Mouse (Mus musculus) liver, embryonic 13.5 days (tissue): ENCODE results near the gene Itgb5. TPM values are rescaled to one million over a fixed set of nuclear protein-coding genes. Genes with fewer than 3 reads are reported as not detected.
A peak's percentile ranks its signal among the peaks of the same experiment; 100 is the strongest.

Experiments
- ATAC-seq: fragments of 200-750 bp; cut with Nextera tagmentation; 2 replicates; pipeline ENCODE4 v1.8.0; 2017; ENCODE audit warnings: low read depth, mild to moderate bottlenecking, moderate number of reproducible peaks, moderate library complexity
- DNase-seq: peaks from one replicate; pipeline ENCODE4 v3.0.0; 2022
- H3K27ac ChIP-seq: fragments of 300-500 bp; sonication (generic); 2 replicates; pipeline ENCODE4 v1.5.1; 2015; ENCODE audit warnings: moderate library complexity, mild to moderate bottlenecking, inconsistent platforms
- H3K27me3 ChIP-seq: fragments of 300-500 bp; sonication (generic); 2 replicates; pipeline ENCODE4 v1.6.1; 2015; ENCODE audit warnings: mild to moderate bottlenecking, inconsistent platforms
- H3K36me3 ChIP-seq: fragments of 300-500 bp; sonication (generic); 2 replicates; pipeline ENCODE4 v1.6.1; 2015; ENCODE audit warnings: mild to moderate bottlenecking, inconsistent platforms
- H3K4me1 ChIP-seq: fragments of 300-500 bp; sonication (generic); replicated peaks from 2 replicates; pipeline ENCODE4 v1.6.1; 2015; ENCODE audit warnings: inconsistent platforms
- H3K4me2 ChIP-seq: fragments of 300-500 bp; sonication (generic); 2 replicates; pipeline ENCODE4 v1.6.1; 2015; ENCODE audit warnings: inconsistent platforms, mild to moderate bottlenecking, moderate library complexity
- H3K4me3 ChIP-seq: fragments of 300-500 bp; sonication (generic); replicated peaks from 2 replicates; pipeline ENCODE4 v1.5.1; 2015; ENCODE audit warnings: mild to moderate bottlenecking, inconsistent platforms
- H3K9ac ChIP-seq: fragments of 300-500 bp; sonication (generic); 2 replicates; pipeline ENCODE4 v1.6.1; 2015; ENCODE audit warnings: mild to moderate bottlenecking, inconsistent platforms
- H3K9me3 ChIP-seq: fragments of 300-500 bp; sonication (generic); replicated peaks from 2 replicates; pipeline ENCODE4 v1.6.1; 2016; ENCODE audit warnings: inconsistent platforms
- WGBS: fragments of 180-500 bp; shearing (Covaris S2); methylation state at CpG from one replicate; pipeline ENCODE4 v1.1.7; 2015; ENCODE audit not compliant: insufficient replicate concordance; 5-methylcytosine and 5-hydroxymethylcytosine counted together
- polyA plus RNA-seq: library from polyadenylated mRNA; unstranded; fragments of >200 nt; fragmentation: Nextera tagmentation; extraction: Ambion mirVana; gene quantifications from 2 replicates; pipeline ENCODE4 v1.2.1, GENCODE M21; 2015

Gene Itgb5
- polyA plus RNA-seq, 1 experiment from 2014 or later = 10.9 TPM

- WGBS = 14% methylated on average over 5 of the region's 5 CpGs
- DNase-seq (no peak), ATAC-seq (no peak)
- H3K36me3 ChIP-seq = no peaks in the 10 kb centered on the region
- H3K27me3 ChIP-seq = peaks cover 80% of the 10 kb centered on the region
- peak overlapping the region; percentile 64 for H3K4me2 ChIP-seq
- H3K9me3 ChIP-seq = no peaks in the 10 kb centered on the region
- H3K4me1 ChIP-seq = peaks cover 57% of the 10 kb centered on the region
- peak overlapping the region; percentile 37 for H3K4me3 ChIP-seq
- peak overlapping the region; percentile 59 for H3K27ac ChIP-seq
- H3K9ac ChIP-seq = peak overlapping the region; percentile 8; the same call in 1 of the 2 replicates
Measured at GRCm38 (mm10) chr16:33833429-33833753, 3.9 kb downstream of the Itgb5 start.

GRCm38 (mm10) chr16:33833781-33834482 lies 4.5 kb downstream of the Itgb5 start:
- Histone ChIP-seq H3K9ac (peak overlapping the region; percentile 19; the same call in 1 of the 2 replicates), H3K4me2 (peak overlapping the region; percentile 64), H3K36me3 (no peaks in the 10 kb centered on the region), H3K4me3 (peak overlapping the region; percentile 37), H3K27ac (peak overlapping the region; percentile 68), H3K9me3 (no peaks in the 10 kb centered on the region), H3K4me1 (peaks cover 56% of the 10 kb centered on the region), H3K27me3 (peaks cover 74% of the 10 kb centered on the region)
- 4% methylated on average over 25 of the region's 25 CpGs for WGBS
- peak; percentile 51 for ATAC-seq
- peak; percentile 22 for DNase-seq

GRCm38 (mm10) chr16:33836676-33837075 lies 7.2 kb downstream of the Itgb5 start:
- H3K4me2 ChIP-seq = no peak overlapping the region
- ATAC-seq = no peak

GRCm38 (mm10) chr16:33837191-33837590 lies 7.7 kb downstream of the Itgb5 start:
- ATAC-seq (no peak), DNase-seq (no peak)
- H3K9me3 ChIP-seq = no peaks in the 10 kb centered on the region
- WGBS = 40% methylated on average over 3 of the region's 3 CpGs
- no peak overlapping the region for H3K4me3 ChIP-seq
- peaks cover 43% of the 10 kb centered on the region for H3K27me3 ChIP-seq
- H3K36me3 ChIP-seq = no peaks in the 10 kb centered on the region
- peaks cover 62% of the 10 kb centered on the region for H3K4me1 ChIP-seq
- H3K4me2 ChIP-seq = no peak overlapping the region
- H3K9ac ChIP-seq = no peak overlapping the region
- H3K27ac ChIP-seq = no peak overlapping the region

More at GRCm38 (mm10) chr16:33836676-33837075, 7.2 kb downstream of the Itgb5 start:
- Histone ChIP-seq H3K4me1 (peaks cover 62% of the 10 kb centered on the region), H3K36me3 (no peaks in the 10 kb centered on the region), H3K27me3 (peaks cover 48% of the 10 kb centered on the region), H3K9me3 (no peaks in the 10 kb centered on the region), H3K4me3 (no peak overlapping the region), H3K9ac (no peak overlapping the region), H3K27ac (no peak overlapping the region)
- 53% methylated on average over 3 of the region's 3 CpGs for WGBS
- no peak for DNase-seq

GRCm38 (mm10) chr16:33840616-33841015 lies 11.2 kb downstream of the Itgb5 start:
- ATAC-seq (no peak), DNase-seq (no peak)
- Histone ChIP-seq H3K9ac (no peak overlapping the region), H3K4me3 (no peak overlapping the region), H3K36me3 (no peaks in the 10 kb centered on the region), H3K4me1 (peaks cover 35% of the 10 kb centered on the region), H3K4me2 (no peak overlapping the region), H3K9me3 (no peaks in the 10 kb centered on the region), H3K27me3 (peaks cover 8% of the 10 kb centered on the region), H3K27ac (no peak overlapping the region)
- 35% methylated on average over 6 of the region's 6 CpGs for WGBS

- Histone ChIP-seq H3K4me2 (no peak overlapping the region), H3K36me3 (peaks cover 7% of the 10 kb centered on the region; the same call in 1 of the 2 replicates), H3K4me1 (peaks cover 22% of the 10 kb centered on the region), H3K9me3 (no peaks in the 10 kb centered on the region), H3K4me3 (no peak overlapping the region), H3K27me3 (no peaks in the 10 kb centered on the region), H3K9ac (no peak overlapping the region), H3K27ac (no peak overlapping the region)
- 72% methylated on average over 12 of the region's 12 CpGs for WGBS
- DNase-seq (no peak), ATAC-seq (no peak)
Measured at GRCm38 (mm10) chr16:33842081-33842880, 12.8 kb downstream of the Itgb5 start.

- DNase-seq (no peak), ATAC-seq (no peak)
- Histone ChIP-seq H3K36me3 (peaks cover 7% of the 10 kb centered on the region; the same call in 1 of the 2 replicates), H3K9ac (no peak overlapping the region), H3K4me1 (peaks cover 19% of the 10 kb centered on the region), H3K9me3 (no peaks in the 10 kb centered on the region), H3K4me3 (no peak overlapping the region), H3K27me3 (no peaks in the 10 kb centered on the region), H3K27ac (no peak overlapping the region), H3K4me2 (no peak overlapping the region)
- 59% methylated on average over 4 of the region's 4 CpGs for whole genome bisulfite sequencing
Measured at GRCm38 (mm10) chr16:33844150-33844611, 14.7 kb downstream of the Itgb5 start.

GRCm38 (mm10) chr16:33844866-33845265 lies 15.4 kb downstream of the Itgb5 start:
- Histone ChIP-seq H3K27ac (no peak overlapping the region), H3K9ac (no peak overlapping the region), H3K36me3 (peaks cover 7% of the 10 kb centered on the region; the same call in 1 of the 2 replicates), H3K4me2 (no peak overlapping the region), H3K9me3 (no peaks in the 10 kb centered on the region), H3K27me3 (no peaks in the 10 kb centered on the region), H3K4me3 (no peak overlapping the region), H3K4me1 (peaks cover 19% of the 10 kb centered on the region)
- ATAC-seq (no peak), DNase-seq (no peak)
- 70% methylated on average over 6 of the region's 6 CpGs for WGBS

GRCm38 (mm10) chr16:33853271-33853670 lies 23.8 kb downstream of the Itgb5 start:
- no peak for ATAC-seq
- H3K27me3 ChIP-seq = no peaks in the 10 kb centered on the region
- H3K36me3 ChIP-seq = peaks cover 5% of the 10 kb centered on the region; the same call in 1 of the 2 replicates
- H3K4me2 ChIP-seq = no peak overlapping the region
- H3K9ac ChIP-seq = no peak overlapping the region
- no peak overlapping the region for H3K4me3 ChIP-seq
- H3K27ac ChIP-seq = no peak overlapping the region
- H3K4me1 ChIP-seq = peaks cover 3% of the 10 kb centered on the region; the same call in 1 of the 2 replicates
- H3K9me3 ChIP-seq = no peaks in the 10 kb centered on the region
- no peak for DNase-seq

- no peaks in the 10 kb centered on the region for H3K27me3 ChIP-seq
- H3K27ac ChIP-seq = no peak overlapping the region
- DNase-seq = no peak
- H3K4me2 ChIP-seq = no peak overlapping the region
- no peaks in the 10 kb centered on the region for H3K36me3 ChIP-seq
- ATAC-seq = no peak
- WGBS = 69% methylated on average over 2 of the region's 2 CpGs
- no peak overlapping the region for H3K4me3 ChIP-seq
- peaks cover 3% of the 10 kb centered on the region; the same call in 1 of the 2 replicates for H3K4me1 ChIP-seq
- no peak overlapping the region for H3K9ac ChIP-seq
- no peaks in the 10 kb centered on the region for H3K9me3 ChIP-seq
Measured at GRCm38 (mm10) chr16:33858766-33859165, 29.3 kb downstream of the Itgb5 start.

GRCm38 (mm10) chr16:33859380-33859779 lies 29.9 kb downstream of the Itgb5 start:
- ATAC-seq = no peak
- WGBS = 44% methylated on average over 5 of the region's 5 CpGs

More at GRCm38 (mm10) chr16:33859380-33859779, 29.9 kb downstream of the Itgb5 start:
- no peaks in the 10 kb centered on the region for H3K9me3 ChIP-seq
- no peaks in the 10 kb centered on the region for H3K27me3 ChIP-seq
- no peak overlapping the region for H3K27ac ChIP-seq
- no peak overlapping the region for H3K4me2 ChIP-seq
- no peak overlapping the region for H3K4me3 ChIP-seq
- no peak for DNase-seq
- H3K9ac ChIP-seq = no peak overlapping the region
- H3K4me1 ChIP-seq = peaks cover 3% of the 10 kb centered on the region; the same call in 1 of the 2 replicates
- H3K36me3 ChIP-seq = no peaks in the 10 kb centered on the region
